Mouse (Mus musculus) E14TG2a.4 (cell line): ENCODE results near the gene Pkdcc.

ENCODE experiments used
- CTCF ChIP-seq: conservative IDR thresholded peaks from 2 replicates; pipeline ENCODE4 v1.5.1; 2014; ENCODE audit warnings: low read length
- NANOG ChIP-seq: IDR thresholded peaks from 2 replicates; pipeline ENCODE4 v1.6.1; 2014; ENCODE audit warnings: borderline replicate concordance, low read length, mixed read lengths

GRCm38 (mm10) chr17:83182780-83183179 lies 32.3 kb upstream of the Pkdcc start:
- TF ChIP-seq CTCF (no peak), NANOG (no peak)
